Mouse (Mus musculus) urinary bladder, postnatal 10 days (tissue): Measurements from ENCODE around the gene Rpl36a-ps1.
"Not testable (repeated sequence)": the region's sequence is repeated elsewhere in the genome, so short reads cannot be mapped to it uniquely, and the experiment has no call there.

Experiments
- DNase-seq: peaks from one replicate; pipeline ENCODE4 v3.0.0; 2022; ENCODE audit warnings: low spot score

Rpl36a-ps1 gene

DNA sequence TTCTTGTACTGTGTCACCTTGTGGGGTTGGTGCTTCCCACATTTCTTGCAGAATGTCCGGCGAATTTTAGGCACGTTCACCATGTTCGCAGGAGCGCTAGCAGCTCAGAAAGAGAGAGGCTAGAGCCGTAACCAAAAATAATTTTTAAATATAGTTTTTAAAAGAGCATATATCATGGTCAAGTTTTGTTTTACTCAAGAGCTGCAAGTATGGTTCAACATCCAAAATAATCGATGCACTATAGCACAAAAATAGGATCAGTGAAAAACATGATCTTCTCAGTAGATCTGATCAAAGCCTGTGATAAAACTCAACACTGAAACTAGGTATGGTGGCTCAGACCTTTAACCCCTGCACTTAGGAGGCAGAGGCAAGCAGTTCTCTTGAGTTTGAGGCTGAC, at the start of gene Rpl36a-ps1:
Gene Rpl36a-ps1 (minus strand): TSS at position 101 of the 400 bp plus-strand sequence.
- no peak for DNase-seq

DNA sequence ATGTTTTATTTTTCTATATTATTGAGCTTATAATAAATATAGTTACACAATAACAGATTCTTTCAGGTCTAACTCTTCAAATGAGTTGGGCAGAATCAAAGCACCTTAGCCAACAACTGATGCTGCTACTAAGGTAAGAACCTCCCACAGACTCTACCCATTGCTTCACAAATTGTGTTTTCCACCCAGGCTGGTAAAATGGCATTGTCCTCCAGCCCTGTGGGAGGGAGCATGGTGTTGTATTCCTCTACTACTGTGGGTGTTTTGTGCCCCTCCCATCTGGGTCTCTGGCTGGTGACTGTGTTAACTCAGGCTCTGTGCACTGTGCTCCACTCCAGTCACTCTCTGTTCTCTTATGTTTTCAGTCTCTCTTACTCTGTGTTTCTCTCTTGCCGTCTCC, 49.4 kb upstream of the Rpl36a-ps1 start:
- DNase-seq, result no peak

DNA sequence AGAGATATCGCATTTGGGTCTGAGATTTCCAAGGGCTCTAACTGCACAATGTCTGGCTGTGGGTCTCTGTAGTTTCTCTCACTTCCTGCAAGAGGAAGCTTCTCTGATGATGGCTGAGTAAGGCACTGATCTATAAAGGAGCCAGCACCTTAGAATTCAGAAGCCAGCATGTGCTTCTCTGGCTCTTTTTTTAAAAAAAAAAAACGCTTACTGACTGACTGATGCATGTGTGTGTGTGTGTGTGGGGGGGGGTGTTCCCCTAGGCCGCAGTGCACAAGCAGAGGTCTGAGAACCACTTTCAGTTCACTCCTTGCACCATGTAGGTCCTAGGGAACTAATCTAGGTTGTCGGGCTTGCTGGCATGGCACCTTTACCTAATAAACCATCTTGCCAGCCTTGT, 47.3 kb upstream of the Rpl36a-ps1 start:
- no peak for DNase-seq

DNA sequence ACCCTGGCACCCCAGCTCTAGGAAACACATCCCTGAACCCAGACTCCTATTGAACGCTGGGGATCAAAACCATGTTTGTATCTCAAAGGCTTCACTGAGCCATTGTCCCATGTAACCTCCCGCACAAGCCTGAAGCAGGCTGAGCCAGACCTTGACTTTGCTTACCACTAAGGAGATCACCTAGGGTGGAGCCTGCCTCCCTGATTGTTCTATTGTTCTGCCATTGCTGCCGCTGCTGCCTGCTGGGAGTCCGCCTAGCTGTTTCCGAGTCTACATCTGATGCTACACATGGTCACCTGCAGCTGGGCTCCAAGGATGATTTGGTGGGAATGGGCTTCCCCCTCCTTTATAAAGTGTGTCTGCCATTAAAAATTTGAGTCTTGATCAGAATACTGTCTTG, 45.2 kb upstream of the Rpl36a-ps1 start:
- not testable (repeated sequence) for DNase-seq

DNA sequence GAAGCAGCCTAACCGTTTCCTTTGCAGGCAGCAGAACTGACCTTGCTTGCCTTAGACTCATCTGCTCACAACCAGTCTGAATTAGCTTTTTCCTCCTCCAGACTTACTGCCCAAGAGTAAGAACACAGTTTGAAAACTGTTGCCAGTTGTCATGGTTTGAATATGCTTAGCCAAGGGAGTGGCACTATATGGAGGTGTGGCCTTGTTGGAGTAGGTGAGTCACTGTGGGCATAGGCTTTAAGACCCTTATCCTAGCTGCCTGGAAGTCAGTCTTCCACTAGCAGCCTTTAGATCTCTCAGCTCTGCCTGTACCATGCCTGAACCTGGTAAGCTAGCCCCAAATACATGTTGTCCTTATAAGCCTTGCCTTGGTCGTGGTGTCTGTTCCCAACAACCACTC, 43.6 kb upstream of the Rpl36a-ps1 start:
- no peak for DNase-seq

DNA sequence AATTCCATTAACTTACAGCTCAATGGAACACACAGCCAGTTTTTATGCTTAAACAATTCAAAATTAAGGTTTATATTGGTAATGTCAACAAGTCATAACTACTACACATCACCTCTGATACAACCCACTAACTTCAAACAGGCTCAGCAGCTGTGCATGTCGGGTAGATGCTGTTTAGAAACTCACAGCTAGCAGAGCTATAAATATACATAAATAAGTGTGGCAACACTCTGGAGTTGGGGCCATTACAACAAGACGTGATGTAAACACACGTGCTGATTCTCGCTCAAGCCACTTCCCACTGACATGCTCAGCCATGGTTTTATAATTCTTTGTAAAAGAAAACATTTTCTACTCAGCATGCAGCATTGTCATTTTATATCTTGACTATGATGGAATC, 41.9 kb upstream of the Rpl36a-ps1 start:
- DNase-seq, result no peak

DNA sequence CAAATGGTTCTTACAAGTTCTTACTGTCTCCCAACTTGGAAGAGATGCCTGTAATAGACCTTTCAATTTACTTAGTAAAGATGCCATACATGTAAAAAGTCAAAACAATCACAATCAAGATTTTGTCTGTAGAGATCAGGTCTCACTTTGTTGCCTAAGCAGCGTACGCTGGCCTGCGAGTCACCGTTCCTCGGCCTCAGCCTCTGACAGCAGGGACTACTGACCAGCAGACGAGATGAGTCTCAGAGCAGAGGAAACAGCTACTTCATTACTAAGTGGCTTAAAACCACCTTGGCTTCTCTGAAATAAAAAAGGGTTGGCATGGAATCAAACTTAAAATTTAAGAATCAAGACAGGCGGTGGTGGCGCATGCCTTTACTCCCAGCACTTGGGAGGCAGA, 40.7 kb upstream of the Rpl36a-ps1 start:
- not testable (repeated sequence) for DNase-seq

DNA sequence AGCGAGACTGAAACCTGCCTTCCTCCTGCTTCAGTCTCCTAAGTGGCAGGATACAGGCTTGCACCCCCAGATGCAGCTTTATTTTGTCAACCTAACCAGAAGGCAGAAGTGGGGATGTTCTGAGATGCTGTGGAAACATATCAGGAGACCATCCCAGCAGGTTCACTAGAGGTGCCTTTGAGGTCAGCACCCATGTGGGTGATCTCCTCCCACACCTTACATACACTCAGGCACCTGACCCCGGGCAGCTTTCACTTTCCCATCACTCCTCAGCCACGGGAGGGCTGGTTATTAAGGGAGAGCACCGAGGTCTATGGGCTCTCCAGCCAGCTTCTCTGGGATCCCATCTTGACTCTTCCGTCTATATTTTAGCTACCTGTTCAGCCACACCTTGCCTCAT, 38.5 kb upstream of the Rpl36a-ps1 start:
- no peak for DNase-seq

DNA sequence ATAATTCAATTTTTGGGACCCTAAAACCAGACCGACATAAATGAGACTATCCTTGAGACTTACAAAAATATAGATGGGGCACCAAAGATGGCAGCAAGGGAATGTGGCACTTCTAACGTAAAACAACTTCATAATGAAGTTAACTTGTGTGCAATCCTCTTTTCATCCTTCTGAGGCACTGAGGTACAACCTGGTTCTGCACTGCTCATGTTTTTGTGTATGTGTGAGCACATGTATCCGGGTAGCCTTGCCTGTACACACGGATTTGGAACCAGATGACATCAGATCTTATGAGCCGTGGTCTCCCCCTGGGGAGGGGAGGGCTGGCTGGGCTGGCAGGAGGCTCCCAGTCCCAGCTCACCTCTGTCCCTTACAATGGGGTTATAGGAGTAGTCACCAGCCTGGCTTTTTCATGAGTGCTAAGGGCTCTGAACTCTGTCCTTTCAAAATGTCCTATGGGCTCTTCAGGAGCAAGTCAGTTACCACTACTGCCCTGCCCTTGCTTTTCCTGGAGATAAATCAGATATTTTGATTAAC, 37.3 kb upstream of the Rpl36a-ps1 start:
- DNase-seq, result no peak

DNA sequence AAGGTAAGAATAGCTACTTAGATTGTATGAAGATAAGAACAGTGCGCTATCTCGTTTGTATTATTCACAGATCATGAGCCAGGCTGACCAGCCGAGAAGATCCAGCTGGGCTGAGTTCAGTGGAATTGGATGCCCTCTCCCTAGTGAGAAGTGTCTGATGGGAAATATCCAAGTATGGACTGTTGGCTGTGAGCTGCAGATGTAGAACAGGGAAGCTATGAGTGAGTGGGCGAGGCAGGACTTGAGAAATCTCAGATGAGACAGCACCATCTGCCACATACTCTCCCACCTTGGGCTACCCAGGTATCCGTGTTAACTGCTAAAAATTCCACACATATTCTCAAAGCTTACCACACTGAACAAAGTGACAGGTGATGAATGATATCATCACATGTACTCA, 35.9 kb upstream of the Rpl36a-ps1 start:
- DNase-seq, result no peak

DNA sequence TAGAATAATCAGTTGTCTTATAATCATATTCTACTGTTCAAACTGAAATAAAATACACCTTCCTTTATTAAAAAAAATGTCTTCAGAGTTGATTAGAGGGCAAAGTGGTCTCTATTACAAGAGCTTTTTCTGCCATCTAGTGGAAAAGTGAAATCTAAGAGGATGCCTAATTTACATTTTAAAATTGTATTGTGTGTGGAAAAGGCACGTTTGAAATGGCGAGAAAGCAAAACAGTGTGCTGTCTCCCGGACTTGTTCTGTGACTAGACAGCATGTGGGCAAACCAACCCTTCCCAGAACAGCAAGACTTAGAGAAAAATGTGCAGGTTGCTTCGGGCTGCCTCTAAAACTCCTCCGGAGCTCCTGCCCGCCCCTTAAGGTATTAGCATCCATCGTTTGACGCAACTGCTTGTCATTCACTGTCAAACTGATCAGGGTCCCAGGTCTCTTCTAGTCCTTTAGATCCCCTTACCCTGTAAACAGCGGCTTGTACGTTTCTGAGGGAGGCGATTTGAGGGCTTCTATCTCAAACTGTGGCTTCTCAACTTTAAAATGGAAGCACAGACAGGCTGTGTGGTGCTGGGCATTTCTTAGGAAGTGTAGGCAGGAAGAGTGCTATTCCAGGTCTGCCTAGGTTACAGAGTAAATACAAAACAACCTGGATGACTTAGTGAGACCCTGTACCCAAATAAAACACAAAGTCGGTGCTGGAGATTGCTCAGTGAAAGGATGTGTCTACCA, 28.4 kb upstream of the Rpl36a-ps1 start:
- no peak for DNase-seq

DNA sequence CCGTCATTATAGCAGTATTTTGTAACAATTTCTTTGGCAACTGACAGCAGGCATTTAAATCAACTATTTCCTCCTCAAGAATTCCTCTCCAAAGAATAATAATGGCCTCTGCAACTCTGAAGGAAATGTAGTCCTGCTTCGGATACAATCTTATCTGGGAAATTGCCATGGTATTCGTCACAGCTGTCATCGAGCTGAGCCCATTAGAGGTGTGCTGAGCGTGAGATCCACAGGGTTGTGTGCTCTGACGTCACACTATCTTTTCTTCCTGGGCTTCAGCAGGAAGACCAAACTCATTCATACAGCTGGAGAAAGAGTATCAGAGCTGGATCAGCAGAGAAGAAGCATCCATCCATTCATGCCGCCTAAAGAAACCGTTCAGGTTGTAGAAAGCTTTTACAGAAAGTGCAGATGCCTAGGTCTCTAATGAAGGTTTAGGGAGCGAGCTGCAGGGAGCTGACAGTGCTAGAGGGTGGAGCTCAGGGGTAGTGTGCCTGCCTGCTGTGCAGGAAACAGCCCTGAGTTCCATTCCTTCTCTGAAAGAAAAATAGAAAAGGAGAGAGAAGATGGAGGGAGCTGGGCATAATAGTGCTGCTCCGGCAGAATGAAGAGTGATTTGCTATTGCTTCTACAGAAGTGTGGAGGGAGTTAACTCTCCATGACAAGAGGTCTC, 25.2 kb upstream of the Rpl36a-ps1 start:
- DNase-seq, result no peak

DNA sequence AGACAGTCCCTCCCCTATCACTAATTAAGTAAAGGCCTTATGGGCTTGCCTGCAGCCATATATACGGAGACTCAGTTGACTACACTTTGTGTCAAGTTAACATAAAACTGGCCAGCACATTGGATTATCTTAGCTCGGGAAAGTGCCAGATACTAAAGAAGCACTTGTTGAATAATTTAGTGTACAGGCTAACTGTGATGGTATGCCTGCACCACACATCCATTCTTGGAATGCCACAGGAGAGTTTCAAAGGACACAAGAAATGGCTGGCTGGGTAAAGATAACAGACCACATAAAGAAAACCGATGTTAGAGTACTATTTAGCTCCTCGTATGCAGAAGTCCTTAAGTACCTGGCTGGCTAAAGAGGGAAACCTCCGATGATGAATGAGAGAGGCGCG, 24.6 kb upstream of the Rpl36a-ps1 start:
- DNase-seq, result no peak

DNA sequence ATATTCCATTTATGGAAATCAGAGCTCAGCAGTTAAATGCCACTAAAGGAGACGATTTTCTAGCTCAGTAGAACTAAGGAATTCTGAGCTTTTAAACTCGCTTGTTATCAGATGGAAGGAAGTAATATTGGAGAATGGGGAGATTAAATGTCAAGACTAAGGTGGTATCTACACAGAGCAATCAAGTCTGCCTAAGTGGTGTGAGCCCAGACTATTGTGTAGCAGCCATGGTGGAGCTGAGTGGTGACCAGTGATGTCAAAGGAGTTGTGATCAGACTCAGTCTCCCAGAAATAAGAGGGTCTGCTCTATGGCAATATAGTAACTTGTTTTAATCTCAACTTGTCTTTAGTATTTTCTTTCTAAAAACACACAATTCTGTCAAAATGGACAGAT, 16.8 kb upstream of the Rpl36a-ps1 start:
- no peak for DNase-seq

DNA sequence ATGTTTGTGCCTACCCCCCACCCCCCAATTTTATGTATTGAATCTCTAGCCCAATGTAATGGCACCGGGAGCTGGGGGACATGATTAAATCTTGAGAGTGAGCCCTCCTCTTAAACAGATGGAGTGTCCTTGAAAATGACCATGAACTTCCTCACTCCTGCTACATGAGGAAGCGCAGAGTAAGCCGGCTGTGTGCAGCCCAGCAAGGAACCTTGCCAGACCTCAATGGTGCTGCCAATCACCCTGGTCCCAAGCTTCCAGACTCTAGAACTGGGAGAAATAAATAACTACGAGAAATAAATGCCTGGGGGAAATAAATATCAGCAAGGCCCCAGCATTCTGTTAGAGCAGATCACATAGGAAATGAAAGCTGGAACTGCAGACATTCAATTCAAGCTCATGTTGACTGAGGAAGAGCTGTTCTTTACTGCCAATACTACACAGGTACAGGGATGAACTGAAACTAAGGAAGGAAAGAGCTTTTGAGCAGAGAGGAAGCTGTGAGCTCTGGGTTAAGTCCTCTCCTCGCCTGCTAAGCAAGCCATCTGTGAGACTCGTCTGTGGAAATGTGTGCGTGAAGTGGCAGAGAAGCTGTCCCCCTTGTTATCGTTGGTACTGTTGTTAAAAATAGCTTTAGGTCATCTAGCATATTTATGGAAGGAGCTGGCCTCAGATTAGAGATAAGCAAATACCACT, 16.3 kb upstream of the Rpl36a-ps1 start:
- DNase-seq, result no peak

DNA sequence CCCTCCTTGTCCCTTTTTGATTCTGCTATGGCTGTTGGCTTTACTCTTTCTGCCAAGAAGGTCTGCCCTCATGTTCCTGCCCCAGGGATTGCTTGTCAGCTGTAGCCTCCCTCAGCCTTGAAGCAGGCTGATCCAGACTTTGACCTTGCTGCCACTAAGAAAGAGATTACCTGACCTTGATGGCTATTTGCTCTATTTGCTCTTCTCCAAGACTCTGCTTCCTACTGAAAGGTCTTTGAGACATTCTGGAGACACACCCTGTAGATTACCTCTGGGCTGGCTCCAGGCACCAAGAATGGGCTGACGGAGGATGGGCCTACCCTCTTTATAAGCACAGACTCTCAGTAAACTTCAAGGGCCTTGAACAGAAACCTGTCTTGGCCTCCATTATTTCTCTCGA, 1.6 kb downstream of the Rpl36a-ps1 start:
- DNase-seq, result no peak

DNA sequence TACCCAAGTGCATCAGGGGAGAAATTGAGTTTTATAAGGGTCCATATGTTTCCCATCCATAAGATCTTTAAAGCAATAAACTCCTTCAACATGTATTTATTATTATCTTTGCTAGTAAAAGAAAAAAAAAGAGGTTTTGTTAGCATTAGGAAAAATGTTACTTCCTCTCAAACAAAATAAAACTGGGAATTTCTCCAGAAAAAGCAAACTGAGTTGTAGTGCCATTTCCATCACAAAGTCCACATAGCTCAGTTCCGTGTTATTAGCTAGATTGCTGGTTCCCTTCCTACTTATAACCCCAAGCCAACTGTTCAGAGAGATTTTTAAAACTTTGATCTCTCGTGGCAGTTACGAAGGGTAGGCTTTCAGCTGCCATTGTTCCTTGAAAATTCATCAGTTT, 3.5 kb downstream of the Rpl36a-ps1 start:
- DNase-seq, result no peak

DNA sequence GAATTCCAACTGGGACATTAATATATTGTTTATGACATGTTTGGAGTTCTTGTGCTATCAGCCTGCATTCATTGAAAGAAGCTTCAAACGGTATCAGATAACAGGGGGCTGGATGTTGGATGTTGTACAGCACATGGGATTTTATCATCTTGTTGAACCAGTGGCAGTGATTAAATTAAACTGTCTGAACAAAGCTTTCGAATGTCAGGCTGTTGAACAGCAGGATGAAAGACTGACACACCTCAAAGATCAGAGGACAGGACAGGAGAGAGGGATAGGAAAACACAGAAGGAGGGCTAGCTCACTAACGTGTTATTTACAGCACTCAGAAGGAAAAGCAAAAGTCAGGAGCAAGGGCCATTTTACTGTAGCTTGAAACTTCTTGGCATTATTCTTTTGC, 4.3 kb downstream of the Rpl36a-ps1 start:
- no peak for DNase-seq

DNA sequence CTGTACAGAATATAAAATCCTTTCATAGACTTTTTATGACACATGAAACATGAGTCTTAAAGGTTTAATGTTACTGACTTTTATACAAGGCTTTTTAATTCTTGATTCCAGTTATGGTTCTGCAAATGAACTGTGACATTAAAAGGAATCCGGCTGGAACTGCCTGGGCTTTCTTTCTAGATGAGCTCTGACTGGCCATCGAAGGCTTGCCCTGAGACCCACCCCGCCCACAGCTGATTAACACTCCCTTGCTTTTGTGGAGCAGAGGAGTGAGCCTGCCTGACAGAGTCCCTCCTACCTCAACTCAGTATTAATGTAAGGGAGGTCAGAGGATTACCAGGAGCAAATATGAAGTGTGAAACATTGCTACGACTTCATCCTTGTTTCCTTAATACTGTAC, 22.2 kb downstream of the Rpl36a-ps1 start:
- DNase-seq, result no peak

DNA sequence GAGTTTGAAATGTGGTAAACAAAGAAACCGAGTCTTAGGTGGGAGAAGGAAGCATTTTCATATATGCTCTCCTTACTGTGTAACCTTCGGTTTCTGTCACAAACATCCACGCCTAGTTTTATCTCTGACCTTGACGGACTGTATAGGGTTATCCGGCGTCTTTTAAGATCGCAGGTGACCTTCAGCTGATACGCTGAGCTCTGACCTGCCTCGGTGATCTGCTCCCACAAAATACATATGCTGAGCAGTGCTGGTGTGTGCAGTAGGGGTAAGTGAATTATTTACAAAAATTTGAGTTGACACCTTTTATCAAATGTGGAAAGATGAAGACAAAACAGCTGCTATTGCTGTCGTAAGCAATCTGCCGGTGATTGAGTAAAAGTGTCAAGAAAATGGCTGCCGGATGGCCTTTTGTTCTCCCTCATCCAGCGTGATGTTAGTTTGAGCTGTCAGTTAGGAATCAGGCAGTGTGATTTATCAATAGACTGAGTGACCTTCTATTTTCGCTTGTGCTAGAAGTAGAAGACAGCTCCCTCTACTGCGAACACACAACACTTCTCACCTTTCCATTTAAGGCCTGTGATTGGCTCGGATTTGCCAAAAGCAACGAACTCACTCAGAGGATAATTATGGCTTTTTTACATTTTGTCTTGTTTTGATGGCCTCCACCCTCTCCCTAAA, 35.0 kb downstream of the Rpl36a-ps1 start:
- DNase-seq, result no peak

DNA sequence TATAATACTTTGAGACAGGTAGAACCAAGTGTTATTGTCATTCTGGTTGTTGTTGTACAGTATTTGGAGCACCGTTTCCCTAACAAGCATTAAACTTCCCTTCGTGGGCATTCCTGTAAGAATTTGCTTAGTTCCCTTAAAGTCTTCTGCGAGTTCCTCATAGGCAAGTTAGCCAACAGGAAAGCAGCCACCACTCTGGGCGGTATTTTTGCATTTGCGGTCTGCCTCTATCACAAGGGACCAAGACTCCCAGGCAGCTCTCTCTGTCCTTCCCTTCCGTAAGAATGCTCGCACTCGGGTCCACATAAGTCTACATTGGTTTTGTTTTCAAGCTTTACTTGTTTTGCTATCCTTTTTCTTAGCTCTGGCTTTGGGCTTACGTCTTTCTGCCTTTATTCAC, 37.3 kb downstream of the Rpl36a-ps1 start:
- no peak for DNase-seq

DNA sequence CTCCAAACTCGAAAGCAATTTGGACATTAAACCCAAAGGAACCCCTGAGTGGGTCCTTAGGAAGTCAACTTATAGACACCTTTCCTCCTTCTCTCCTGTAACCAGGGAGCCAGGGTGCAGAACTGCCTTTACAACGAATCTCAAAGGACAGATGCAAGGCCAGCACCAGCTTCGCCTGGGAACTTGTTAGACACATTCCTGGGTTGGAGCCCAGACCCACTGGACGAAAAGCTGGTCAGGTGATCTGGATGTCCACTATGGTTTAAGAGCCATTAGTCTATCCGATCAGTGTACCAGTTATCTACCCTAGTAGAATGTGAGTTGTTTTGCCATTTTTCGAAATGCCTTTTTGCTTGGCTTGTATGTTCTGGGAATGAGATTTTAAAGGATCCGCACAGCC, 41.7 kb downstream of the Rpl36a-ps1 start:
- no peak for DNase-seq
